Mouse (Mus musculus): ENCODE data around the gene Ehd3. TPM values are rescaled to one million over a fixed set of nuclear protein-coding genes. Genes with fewer than 3 reads are reported as not detected.

Gene Ehd3
- polyA plus RNA-seq, 1 experiment from 2014 or later: 15.0 TPM

DNA sequence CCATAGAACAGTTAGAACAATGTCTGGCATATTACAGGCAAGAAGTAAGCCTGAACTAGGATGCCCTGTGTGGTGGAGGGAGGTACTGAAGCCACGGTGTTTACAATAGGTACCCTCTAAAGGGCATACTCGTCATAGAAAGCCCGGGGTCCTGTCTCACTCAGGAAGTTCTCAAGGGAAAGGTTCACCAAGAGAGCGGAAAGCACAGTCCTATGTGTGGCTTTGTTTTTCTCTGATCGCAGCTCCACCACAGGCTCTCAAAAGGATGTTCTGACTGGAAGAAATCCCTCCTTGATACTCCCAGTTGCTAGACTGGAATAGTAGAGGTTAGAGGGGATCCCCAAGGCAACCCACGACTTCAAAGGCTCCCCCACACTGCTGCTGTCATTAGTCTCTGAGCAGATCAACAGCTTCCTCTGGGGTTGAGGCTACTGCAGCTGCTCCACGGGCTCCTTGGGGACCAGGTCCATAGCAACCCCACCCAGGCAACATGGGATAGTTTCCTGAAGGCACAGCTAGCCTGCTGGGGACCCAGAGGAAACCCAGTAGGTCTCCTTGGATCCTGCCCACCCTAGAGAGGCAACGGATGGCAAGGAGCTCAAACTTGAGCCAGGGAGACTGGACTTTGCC is 9.2 kb downstream of the Ehd3 start:
- Histone ChIP-seq H3K9ac (no peak overlapping the region), H3K36me3 (no peaks in the 10 kb centered on the region), H3K4me2 (replicated peaks) (no peak overlapping the region), H3K9me3 (no peaks in the 10 kb centered on the region), H3K27ac (no peak overlapping the region), H3K4me1 (no peaks in the 10 kb centered on the region), H3K4me3 (no peak overlapping the region), H3K27me3 (replicated peaks) (no peaks in the 10 kb centered on the region)
- 81% methylated on average over 8 of the region's 8 CpGs for WGBS
- no peak for ATAC-seq (ENCODE audit: low FRiP score, low read depth)

DNA sequence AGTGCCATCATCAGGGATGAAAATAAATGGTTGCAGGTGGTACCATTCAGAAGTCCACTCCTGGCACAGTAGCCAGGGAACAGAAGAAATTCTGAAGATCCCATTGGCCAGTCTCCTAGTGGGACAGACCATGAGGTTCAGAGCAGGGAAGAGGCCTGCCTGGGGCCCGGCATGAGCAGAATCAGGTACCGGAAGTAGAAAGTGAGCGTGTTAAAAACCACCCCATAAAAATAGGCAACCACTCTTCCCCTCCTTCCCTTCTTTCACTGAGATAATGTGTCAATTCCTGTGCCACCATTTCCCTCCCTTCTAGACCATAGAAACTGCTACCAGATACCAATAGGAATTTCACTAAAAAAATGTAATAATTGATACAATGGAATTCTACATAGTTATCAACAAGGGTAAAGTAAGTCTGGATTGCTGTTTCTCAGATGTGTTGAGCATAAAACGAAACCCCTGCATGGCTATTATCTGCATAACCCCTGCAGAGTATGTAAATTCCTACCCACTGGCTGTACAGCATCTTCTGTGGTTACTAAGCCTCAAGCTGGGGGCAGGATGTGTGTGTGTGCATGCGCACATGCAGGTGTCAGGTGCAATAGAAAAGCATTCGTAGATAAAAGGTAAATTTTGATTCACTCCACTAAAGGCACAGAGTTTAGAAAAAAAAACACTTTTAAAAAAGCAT is 10.7 kb downstream of the Ehd3 start:
- Histone ChIP-seq H3K4me2 (replicated peaks) (no peak overlapping the region), H3K4me1 (no peaks in the 10 kb centered on the region), H3K4me3 (no peak overlapping the region), H3K36me3 (no peaks in the 10 kb centered on the region), H3K9me3 (no peaks in the 10 kb centered on the region), H3K27ac (no peak overlapping the region), H3K9ac (no peak overlapping the region), H3K27me3 (replicated peaks) (no peaks in the 10 kb centered on the region)
- whole genome bisulfite sequencing: 89% methylated on average over 6 of the region's 6 CpGs
- ATAC-seq (ENCODE audit: low FRiP score, low read depth): no peak

DNA sequence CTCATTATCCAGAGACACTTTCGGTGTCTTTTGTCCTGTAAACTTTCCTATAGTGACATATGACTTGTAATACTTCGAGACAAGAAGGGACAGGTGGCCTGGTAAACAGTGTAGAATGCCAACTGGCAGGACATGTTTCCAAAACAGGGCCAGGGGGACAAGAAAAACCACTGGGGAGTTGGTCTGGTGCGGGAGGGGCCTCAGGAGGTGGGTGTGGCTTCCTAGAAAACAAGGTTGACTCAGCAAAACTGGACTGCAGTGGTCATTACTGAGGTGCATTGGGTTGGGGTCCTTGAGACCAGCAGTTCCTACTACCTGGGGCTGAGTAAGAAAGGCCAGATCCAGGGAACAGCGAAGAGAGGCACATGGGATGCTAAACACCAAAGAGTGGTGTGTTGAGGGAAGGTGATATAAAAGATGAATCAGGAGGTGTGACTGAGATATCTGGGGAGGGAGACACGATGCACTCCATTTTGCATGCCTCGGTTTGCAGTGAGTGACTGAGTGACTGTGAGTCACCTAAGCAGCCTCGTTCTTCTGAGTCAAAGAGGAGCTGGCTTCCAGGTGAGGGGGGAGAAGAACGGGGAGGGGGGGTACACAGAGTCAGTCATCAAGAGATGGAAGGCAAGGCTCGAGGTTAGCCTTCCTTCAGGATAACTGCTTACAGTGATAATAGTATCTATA is 13.9 kb downstream of the Ehd3 start:
- Histone ChIP-seq H3K4me3 (no peak overlapping the region), H3K36me3 (no peaks in the 10 kb centered on the region), H3K4me1 (no peaks in the 10 kb centered on the region), H3K9ac (no peak overlapping the region), H3K27me3 (replicated peaks) (no peaks in the 10 kb centered on the region), H3K9me3 (no peaks in the 10 kb centered on the region), H3K4me2 (replicated peaks) (no peak overlapping the region), H3K27ac (no peak overlapping the region)
- ATAC-seq (ENCODE audit: low FRiP score, low read depth): no peak
- 88% methylated on average over 9 of the region's 9 CpGs for WGBS

DNA sequence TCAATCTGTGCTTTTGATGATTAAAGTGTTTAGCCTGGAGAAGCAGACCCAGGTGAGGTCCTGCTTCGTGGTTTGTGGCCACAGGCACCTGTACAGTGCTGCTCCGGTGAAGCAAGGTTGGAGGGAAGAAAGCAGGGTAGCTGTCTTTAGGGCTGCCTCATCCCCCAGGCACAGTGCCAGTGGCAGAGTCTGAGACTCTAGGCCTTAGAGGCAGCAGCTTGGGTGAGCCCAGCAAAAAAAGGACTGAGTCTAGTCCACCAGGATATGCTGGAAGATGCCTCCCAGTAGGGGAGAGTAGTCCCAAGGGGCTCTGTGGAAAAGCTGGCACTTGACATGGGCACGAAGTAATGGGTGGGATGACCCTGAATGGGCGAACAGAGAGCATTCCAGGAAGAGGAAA is 15.0 kb downstream of the Ehd3 start:
- 66% methylated on average over 4 of the region's 4 CpGs for WGBS
- no peaks in the 10 kb centered on the region for H3K27me3 ChIP-seq (replicated peaks)
- no peaks in the 10 kb centered on the region for H3K9me3 ChIP-seq
- ATAC-seq (ENCODE audit: low FRiP score, low read depth): no peak
- H3K4me3 ChIP-seq: no peak overlapping the region
- H3K4me2 ChIP-seq (replicated peaks): no peak overlapping the region
- no peak overlapping the region for H3K27ac ChIP-seq
- H3K4me1 ChIP-seq: no peaks in the 10 kb centered on the region
- H3K9ac ChIP-seq: no peak overlapping the region
- H3K36me3 ChIP-seq: no peaks in the 10 kb centered on the region

DNA sequence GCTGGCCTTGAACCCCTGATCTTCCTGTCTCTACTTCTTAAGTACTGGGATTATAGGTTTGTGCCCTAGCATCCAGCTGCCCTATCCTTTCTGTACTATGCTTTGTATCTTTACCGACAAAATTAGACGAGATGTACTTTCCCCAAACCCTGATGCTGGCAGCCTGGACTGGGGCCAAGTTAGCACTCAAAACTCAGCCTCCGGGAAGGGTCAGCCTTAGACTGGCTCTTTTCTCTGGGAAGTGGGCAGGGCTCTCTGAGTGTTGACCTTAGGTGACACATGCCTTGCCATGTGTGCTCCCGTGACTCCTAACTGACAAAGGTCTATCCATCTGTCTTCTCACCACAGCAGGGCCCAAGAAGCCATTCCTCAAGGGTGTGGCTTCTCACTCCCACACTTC is 16.8 kb downstream of the Ehd3 start:
- Histone ChIP-seq H3K27me3 (replicated peaks) (no peaks in the 10 kb centered on the region), H3K36me3 (no peaks in the 10 kb centered on the region), H3K9ac (no peak overlapping the region), H3K4me3 (no peak overlapping the region), H3K4me2 (replicated peaks) (no peak overlapping the region), H3K27ac (no peak overlapping the region), H3K4me1 (no peaks in the 10 kb centered on the region), H3K9me3 (no peaks in the 10 kb centered on the region)
- 87% methylated on average over 4 of the region's 4 CpGs for WGBS
- ATAC-seq (ENCODE audit: low FRiP score, low read depth): no peak

DNA sequence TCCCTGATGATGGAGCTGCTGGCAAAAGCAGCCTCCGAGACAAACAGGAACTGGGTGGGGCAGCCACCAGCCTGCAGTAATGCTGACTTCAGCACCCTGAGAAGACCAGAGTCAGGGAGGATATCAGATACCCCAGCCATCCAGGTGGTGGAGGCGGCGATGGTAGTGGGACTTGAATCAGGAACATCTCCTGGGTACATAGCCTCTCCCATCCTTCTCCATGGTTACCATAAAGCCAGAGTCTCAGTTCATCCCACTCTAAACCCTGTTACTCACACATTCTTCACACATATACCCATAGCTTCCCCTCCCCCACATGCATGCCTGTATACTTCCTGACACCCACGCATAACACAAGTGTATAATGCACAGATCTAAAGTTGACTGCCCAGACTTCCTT is 18.3 kb downstream of the Ehd3 start:
- Histone ChIP-seq H3K4me3 (no peak overlapping the region), H3K4me2 (replicated peaks) (no peak overlapping the region), H3K36me3 (peaks cover 3% of the 10 kb centered on the region; the same call in 1 of the 2 replicates), H3K9ac (no peak overlapping the region), H3K27ac (no peak overlapping the region), H3K9me3 (no peaks in the 10 kb centered on the region), H3K27me3 (replicated peaks) (no peaks in the 10 kb centered on the region), H3K4me1 (no peaks in the 10 kb centered on the region)
- 91% methylated on average over 4 of the region's 4 CpGs for WGBS
- ATAC-seq (ENCODE audit: low FRiP score, low read depth): no peak

DNA sequence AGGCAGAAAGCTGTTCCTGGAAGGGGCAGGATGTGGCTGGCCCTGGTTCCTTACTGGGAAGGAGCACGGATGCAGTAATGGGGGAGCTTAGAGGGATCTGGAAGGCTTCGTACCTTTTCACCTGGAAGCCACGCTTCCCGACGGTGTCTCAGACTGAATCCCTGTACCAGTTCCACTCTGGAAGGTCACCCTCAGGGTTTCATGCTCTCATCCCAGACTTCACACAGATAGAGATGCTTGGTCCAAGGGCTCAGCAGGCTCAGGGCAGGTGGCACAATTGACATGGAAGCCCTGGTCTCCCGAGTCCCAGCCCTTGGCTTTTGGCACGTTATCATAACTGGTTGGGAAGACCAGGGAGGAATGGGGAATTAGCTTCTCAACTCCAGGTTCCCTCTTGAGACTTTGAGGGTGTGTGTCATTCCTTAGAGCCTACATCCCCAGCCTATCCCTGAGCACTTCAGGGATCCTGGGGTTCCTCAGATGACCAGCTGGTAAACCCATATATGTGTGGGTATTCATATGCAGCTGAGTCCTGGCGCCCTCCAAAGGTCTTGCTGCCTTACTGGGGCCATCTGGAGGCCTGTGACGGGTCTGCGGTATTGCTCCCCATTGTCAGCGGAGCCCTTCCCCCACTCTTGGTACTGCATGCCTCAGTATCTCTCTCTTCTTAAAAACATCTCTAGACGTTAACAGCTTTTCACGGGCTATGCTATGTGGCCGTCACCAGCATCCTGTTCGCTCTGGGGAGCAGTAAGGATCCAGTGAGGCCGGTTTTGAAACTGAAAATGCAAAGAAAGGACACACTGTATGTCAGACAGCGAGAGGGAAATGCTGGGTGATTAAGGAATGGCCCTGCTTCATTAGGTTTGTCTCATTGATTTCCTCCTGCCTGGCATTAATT is 19.4 kb downstream of the Ehd3 start:
- no peaks in the 10 kb centered on the region for H3K27me3 ChIP-seq (replicated peaks)
- ATAC-seq (ENCODE audit: low FRiP score, low read depth): peak; percentile 29; the same call in 1 of the 2 replicates
- H3K4me2 ChIP-seq (replicated peaks): no peak overlapping the region
- no peak overlapping the region for H3K4me3 ChIP-seq
- WGBS: 79% methylated on average over 17 of the region's 17 CpGs
- H3K36me3 ChIP-seq: peaks cover 14% of the 10 kb centered on the region
- H3K27ac ChIP-seq: no peak overlapping the region
- H3K4me1 ChIP-seq: no peaks in the 10 kb centered on the region
- no peak overlapping the region for H3K9ac ChIP-seq
- H3K9me3 ChIP-seq: no peaks in the 10 kb centered on the region

DNA sequence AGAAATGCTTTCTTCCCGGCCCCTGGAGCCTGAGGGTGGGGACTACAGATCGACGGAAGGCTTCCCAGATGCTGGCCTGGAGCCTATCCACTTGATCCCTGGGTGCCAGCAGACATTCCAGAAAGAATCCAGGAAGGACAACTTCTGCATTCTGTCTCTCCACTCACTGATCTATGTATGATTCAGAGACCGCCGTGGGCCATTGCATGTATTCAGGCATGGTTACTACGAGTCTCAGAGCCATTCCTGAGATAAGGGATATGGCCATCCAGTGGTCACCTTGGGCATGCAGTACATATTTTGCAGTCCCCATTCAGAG is 20.0 kb downstream of the Ehd3 start:
- no peak overlapping the region for H3K9ac ChIP-seq
- H3K4me3 ChIP-seq: no peak overlapping the region
- no peak overlapping the region for H3K4me2 ChIP-seq (replicated peaks)
- H3K4me1 ChIP-seq: no peaks in the 10 kb centered on the region
- peaks cover 16% of the 10 kb centered on the region for H3K36me3 ChIP-seq
- no peaks in the 10 kb centered on the region for H3K9me3 ChIP-seq
- no peak for ATAC-seq (ENCODE audit: low FRiP score, low read depth)
- H3K27ac ChIP-seq: no peak overlapping the region
- WGBS: 76% methylated on average over 6 of the region's 6 CpGs
- H3K27me3 ChIP-seq (replicated peaks): no peaks in the 10 kb centered on the region

DNA sequence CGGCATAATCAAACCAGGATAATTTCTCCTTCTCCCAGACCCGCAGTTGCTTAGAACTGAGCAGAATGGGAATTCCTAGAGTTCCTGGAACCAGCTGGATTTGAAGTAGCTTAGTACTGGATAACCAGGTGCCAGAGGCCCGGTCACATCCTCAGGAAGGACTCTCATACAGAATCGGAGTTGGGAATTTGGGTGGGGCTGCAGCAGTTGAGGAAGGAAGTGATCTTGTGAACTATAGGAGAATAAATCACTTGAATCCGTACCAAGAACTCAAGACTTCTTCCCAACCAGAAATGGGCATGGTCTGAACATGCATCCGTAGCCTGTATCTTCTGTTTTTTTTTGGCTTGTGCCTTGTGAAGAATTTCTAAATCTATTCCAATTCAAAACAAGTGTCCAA is 22.2 kb downstream of the Ehd3 start:
- Histone ChIP-seq H3K4me3 (no peak overlapping the region), H3K4me1 (no peaks in the 10 kb centered on the region), H3K36me3 (peaks cover 26% of the 10 kb centered on the region), H3K9ac (no peak overlapping the region), H3K4me2 (replicated peaks) (no peak overlapping the region), H3K9me3 (no peaks in the 10 kb centered on the region), H3K27ac (no peak overlapping the region), H3K27me3 (replicated peaks) (no peaks in the 10 kb centered on the region)
- 92% methylated on average over 6 of the region's 6 CpGs for WGBS
- ATAC-seq (ENCODE audit: low FRiP score, low read depth): no peak

DNA sequence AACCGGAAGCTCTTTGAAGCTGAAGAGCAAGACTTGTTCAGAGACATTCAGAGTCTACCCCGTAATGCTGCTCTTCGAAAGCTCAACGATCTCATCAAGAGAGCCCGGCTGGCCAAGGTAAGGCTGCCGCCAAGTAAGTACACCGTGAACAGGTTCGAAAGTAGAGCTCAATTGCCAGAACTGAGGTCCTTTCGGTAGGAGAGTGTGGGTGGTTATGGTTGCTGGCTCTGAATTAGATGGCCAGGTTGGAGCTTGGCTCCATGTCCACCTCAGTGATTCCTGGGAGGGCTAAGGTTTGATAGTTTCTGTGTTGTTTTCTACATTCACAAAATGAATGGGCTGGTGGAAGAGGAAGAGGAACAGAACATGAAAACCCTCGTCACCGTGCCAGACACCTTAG is 23.5 kb downstream of the Ehd3 start:
- H3K4me2 ChIP-seq (replicated peaks): no peak overlapping the region
- no peaks in the 10 kb centered on the region for H3K27me3 ChIP-seq (replicated peaks)
- 96% methylated on average over 11 of the region's 11 CpGs for WGBS
- no peak for ATAC-seq (ENCODE audit: low FRiP score, low read depth)
- H3K27ac ChIP-seq: no peak overlapping the region
- H3K9me3 ChIP-seq: no peaks in the 10 kb centered on the region
- H3K9ac ChIP-seq: no peak overlapping the region
- H3K4me3 ChIP-seq: no peak overlapping the region
- no peaks in the 10 kb centered on the region for H3K4me1 ChIP-seq
- peaks cover 26% of the 10 kb centered on the region for H3K36me3 ChIP-seq

DNA sequence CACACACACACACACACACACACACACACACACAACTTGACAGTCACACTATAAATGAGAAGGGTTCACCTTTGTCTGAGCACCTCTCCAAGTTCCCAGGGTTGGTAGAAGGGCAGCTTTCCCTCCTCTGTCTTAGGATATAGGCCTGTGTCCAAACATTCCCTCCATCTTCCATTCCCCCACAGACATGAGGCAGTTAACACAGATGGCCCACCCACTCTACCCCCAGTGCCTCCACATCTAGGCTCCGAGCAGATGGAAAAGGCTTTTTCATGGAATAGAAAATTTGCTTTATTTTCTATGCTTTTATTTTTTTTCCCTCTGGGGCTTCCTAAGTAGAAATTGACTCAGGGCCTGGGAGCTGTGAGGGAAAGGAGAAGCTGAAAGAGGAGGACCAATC is 26.6 kb downstream of the Ehd3 start:
- Histone ChIP-seq H3K4me2 (replicated peaks) (no peak overlapping the region), H3K4me3 (no peak overlapping the region), H3K4me1 (no peaks in the 10 kb centered on the region), H3K36me3 (peaks cover 26% of the 10 kb centered on the region), H3K9ac (no peak overlapping the region), H3K9me3 (no peaks in the 10 kb centered on the region), H3K27ac (no peak overlapping the region), H3K27me3 (replicated peaks) (no peaks in the 10 kb centered on the region)
- no peak for ATAC-seq (ENCODE audit: low FRiP score, low read depth)
- WGBS: 88% methylated on average over 1 of the region's 1 CpGs

DNA sequence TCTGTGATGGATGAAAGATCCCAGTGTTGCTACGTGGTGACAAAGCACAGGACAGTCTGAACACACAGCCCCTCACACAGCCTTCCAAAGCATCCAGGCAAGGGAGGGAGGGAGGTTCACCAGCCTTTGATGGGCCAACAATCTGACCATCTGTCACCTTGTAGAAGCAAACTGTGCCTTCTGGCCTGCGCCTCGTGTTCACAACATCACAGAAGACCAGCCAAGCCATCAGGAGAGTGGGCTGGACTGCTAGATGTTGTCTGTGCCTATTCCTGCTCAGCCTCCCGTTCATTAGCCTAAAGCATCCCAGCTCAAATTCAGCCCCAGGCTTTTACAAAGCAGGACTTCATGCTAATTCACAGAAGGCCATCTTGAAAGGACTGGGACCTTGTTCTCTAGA is 27.5 kb downstream of the Ehd3 start:
- Histone ChIP-seq H3K4me2 (replicated peaks) (no peak overlapping the region), H3K9me3 (no peaks in the 10 kb centered on the region), H3K27me3 (replicated peaks) (no peaks in the 10 kb centered on the region), H3K9ac (no peak overlapping the region), H3K36me3 (peaks cover 26% of the 10 kb centered on the region), H3K4me3 (no peak overlapping the region), H3K27ac (no peak overlapping the region), H3K4me1 (no peaks in the 10 kb centered on the region)
- no peak for ATAC-seq (ENCODE audit: low FRiP score, low read depth)
- 61% methylated on average over 4 of the region's 4 CpGs for WGBS
